Mouse (Mus musculus) cerebellum, adult 2 months (tissue): ENCODE results near the gene Atp13a3. TPM values are rescaled to one million over a fixed set of nuclear protein-coding genes. Genes with fewer than 3 reads are reported as not detected.

Experiments used
- DNase-seq, 2 experiments: peaks; one replicate each; pipeline ENCODE4 v3.0.0; 2021
- H3K27ac ChIP-seq: fragments of 200-500 bp; 2 replicates; pipeline ENCODE4 v1.5.1; 2012; ENCODE audit warnings: low read length, control low read depth, inconsistent platforms; ENCODE audit not compliant: insufficient read depth
- H3K27me3 ChIP-seq: fragments of 200-500 bp; 2 replicates; pipeline ENCODE4 v1.6.1; 2012; ENCODE audit warnings: inconsistent platforms, mild to moderate bottlenecking, low read length, moderate library complexity; ENCODE audit not compliant: control insufficient read depth, insufficient read depth
- H3K4me1 ChIP-seq: fragments of 200-500 bp; 2 replicates; pipeline ENCODE4 v1.6.1; 2011; ENCODE audit warnings: low read length; ENCODE audit not compliant: control insufficient read depth, insufficient read depth
- H3K4me3 ChIP-seq: fragments of 200-500 bp; replicated peaks from 2 replicates; pipeline ENCODE3; 2011; ENCODE audit warnings: mild to moderate bottlenecking, low read depth, low read length, control low read depth; ENCODE audit not compliant: insufficient read depth
- CTCF ChIP-seq: fragments of 200-500 bp; IDR thresholded peaks from 2 replicates; pipeline ENCODE4 v1.5.1; 2011; ENCODE audit warnings: low read depth, mild to moderate bottlenecking, control low read depth, low read length, moderate library complexity, borderline replicate concordance; ENCODE audit not compliant: insufficient read depth
- POLR2A ChIP-seq: fragments of 200-500 bp; IDR thresholded peaks from 2 replicates; pipeline ENCODE4 v1.6.1; 2011; ENCODE audit warnings: low read length, control low read depth, borderline replicate concordance; ENCODE audit not compliant: insufficient read depth
- WGBS: fragments of 180-500 bp; shearing (Covaris S2); methylation state at CpG from one replicate; pipeline ENCODE4 v1.1.7; 2018; 5-methylcytosine and 5-hydroxymethylcytosine counted together
- polyA plus RNA-seq: library from polyadenylated mRNA; depleted of rRNA; stranded (reverse); fragments of >200 nt; gene quantifications from 2 replicates; pipeline ENCODE4 v1.2.3, GENCODE M21; 2012

The Atp13a3 gene
- polyA plus RNA-seq, 1 experiment: 31.4 TPM

GRCm38 (mm10) chr16:30441409-30441808 is 35.6 kb upstream of the Atp13a3 start:
- no peaks in the 10 kb centered on the region for H3K27me3 ChIP-seq
- TF ChIP-seq POLR2A: no peak
- TF ChIP-seq CTCF: no peak
- 83% methylated on average over 4 of the region's 4 CpGs for WGBS
- no peak overlapping the region for H3K4me3 ChIP-seq
- DNase-seq: no peak
- no peaks in the 10 kb centered on the region for H3K4me1 ChIP-seq
- no peak overlapping the region for H3K27ac ChIP-seq

- no peaks in the 10 kb centered on the region for H3K27me3 ChIP-seq
- DNase-seq: no peak
- WGBS: 85% methylated on average over 5 of the region's 5 CpGs
- H3K27ac ChIP-seq: no peak overlapping the region
- no peaks in the 10 kb centered on the region for H3K4me1 ChIP-seq
- no peak overlapping the region for H3K4me3 ChIP-seq
- TF ChIP-seq POLR2A (no peak), CTCF (no peak)
Observed at GRCm38 (mm10) chr16:30439841-30440240, 34.1 kb upstream of the Atp13a3 start.

- Histone ChIP-seq H3K27ac (no peak overlapping the region), H3K4me3 (no peak overlapping the region), H3K4me1 (no peaks in the 10 kb centered on the region), H3K27me3 (no peaks in the 10 kb centered on the region)
- no peak for DNase-seq
- WGBS: 86% methylated on average over 6 of the region's 6 CpGs
- no peak for TF ChIP-seq POLR2A
- no peak for TF ChIP-seq CTCF
Observed at GRCm38 (mm10) chr16:30439411-30439810, 33.6 kb upstream of the Atp13a3 start.

GRCm38 (mm10) chr16:30436276-30436675 is 30.5 kb upstream of the Atp13a3 start:
- WGBS: 78% methylated on average over 7 of the region's 7 CpGs
- DNase-seq: no peak
- Histone ChIP-seq H3K4me1 (no peaks in the 10 kb centered on the region), H3K27me3 (no peaks in the 10 kb centered on the region), H3K27ac (no peak overlapping the region), H3K4me3 (no peak overlapping the region)
- TF ChIP-seq POLR2A (no peak), CTCF (no peak)

- Histone ChIP-seq H3K4me1 (no peaks in the 10 kb centered on the region), H3K27me3 (no peaks in the 10 kb centered on the region), H3K4me3 (no peak overlapping the region), H3K27ac (no peak overlapping the region)
- WGBS: 73% methylated on average over 4 of the region's 4 CpGs
- DNase-seq: no peak
- no peak for TF ChIP-seq CTCF
- no peak for TF ChIP-seq POLR2A
Observed at GRCm38 (mm10) chr16:30435393-30435792, 29.6 kb upstream of the Atp13a3 start.

GRCm38 (mm10) chr16:30433148-30433547 is 27.4 kb upstream of the Atp13a3 start:
- TF ChIP-seq POLR2A (no peak), CTCF (no peak)
- Histone ChIP-seq H3K4me1 (no peaks in the 10 kb centered on the region), H3K27ac (no peak overlapping the region), H3K4me3 (no peak overlapping the region), H3K27me3 (no peaks in the 10 kb centered on the region)
- no peak for DNase-seq
- WGBS: 86% methylated on average over 3 of the region's 3 CpGs

GRCm38 (mm10) chr16:30432111-30432510 is 26.3 kb upstream of the Atp13a3 start:
- H3K4me1 ChIP-seq: no peaks in the 10 kb centered on the region
- no peak overlapping the region for H3K27ac ChIP-seq
- H3K27me3 ChIP-seq: no peaks in the 10 kb centered on the region
- 81% methylated on average over 2 of the region's 2 CpGs for WGBS
- TF ChIP-seq CTCF (no peak), POLR2A (no peak)
- no peak for DNase-seq
- no peak overlapping the region for H3K4me3 ChIP-seq

GRCm38 (mm10) chr16:30430512-30431088 is 24.8 kb upstream of the Atp13a3 start:
- Histone ChIP-seq H3K4me3 (no peak overlapping the region), H3K27ac (no peak overlapping the region), H3K27me3 (no peaks in the 10 kb centered on the region), H3K4me1 (no peaks in the 10 kb centered on the region)
- 95% methylated on average over 2 of the region's 2 CpGs for WGBS
- TF ChIP-seq CTCF: no peak
- TF ChIP-seq POLR2A: no peak
- no peak for DNase-seq

- DNase-seq: no peak
- 90% methylated on average over 4 of the region's 4 CpGs for WGBS
- H3K27ac ChIP-seq: no peak overlapping the region
- H3K4me3 ChIP-seq: no peak overlapping the region
- no peak for TF ChIP-seq CTCF
- no peaks in the 10 kb centered on the region for H3K4me1 ChIP-seq
- no peaks in the 10 kb centered on the region for H3K27me3 ChIP-seq
Observed at GRCm38 (mm10) chr16:30428753-30429260, 23.0 kb upstream of the Atp13a3 start.
